Comparison of ENCODE assay signal across 8 mouse cellular contexts in genomic region chr14:25523230-25524110, GRCm38 (mm10).
A peak's percentile ranks its signal among the peaks of the same experiment; 100 is the strongest.
DNase-seq lines count a peak whose midpoint lies in the region; ATAC-seq lines count a peak whose summit lies in the region.

No protein-coding gene starts in this region.

- no peak for ATAC-seq in neural tube, embryonic 11.5 days (ENCODE audit: insufficient read depth, low FRiP score, low TSS enrichment)
- ATAC-seq in heart, embryonic 16.5 days (replicated peaks; ENCODE audit: extremely low read depth, insufficient read depth, low FRiP score) = peak; percentile 16; the same call in 1 of the 2 replicates
- ATAC-seq in neural tube, embryonic 13.5 days (ENCODE audit: low read depth) = no peak

- no peak overlapping the region for H3K4me3 ChIP-seq in neural tube, embryonic 11.5 days (ENCODE audit: low read depth, low read length)
- no peak overlapping the region for H3K4me3 ChIP-seq in heart, embryonic 16.5 days (ENCODE audit: low read length)
- no peak overlapping the region for H3K4me3 ChIP-seq in neural tube, embryonic 13.5 days

- H3K4me1 ChIP-seq in neural tube, embryonic 11.5 days (ENCODE audit: control insufficient read depth, insufficient read depth, low read length) = peaks cover 35% of the 10 kb centered on the region
- peaks cover 84% of the 10 kb centered on the region for H3K4me1 ChIP-seq in heart, embryonic 16.5 days (ENCODE audit: control insufficient read depth, insufficient read depth, low read length)
- peaks cover 76% of the 10 kb centered on the region for H3K4me1 ChIP-seq in neural tube, embryonic 13.5 days (replicated peaks)

- H3K36me3 ChIP-seq in neural tube, embryonic 11.5 days (ENCODE audit: control insufficient read depth, insufficient read depth, low read length) = no peaks in the 10 kb centered on the region
- H3K36me3 ChIP-seq in heart, embryonic 16.5 days (ENCODE audit: control insufficient read depth, insufficient read depth) = no peaks in the 10 kb centered on the region
- H3K36me3 ChIP-seq in neural tube, embryonic 13.5 days = no peaks in the 10 kb centered on the region

- WGBS in neural tube, embryonic 11.5 days = 56% methylated on average over 11 of the region's 11 CpGs
- 22% methylated on average over 11 of the region's 11 CpGs for WGBS in heart, embryonic 16.5 days
- WGBS in neural tube, embryonic 13.5 days = 69% methylated on average over 11 of the region's 11 CpGs

- no peak for DNase-seq in neural tube, embryonic 11.5 days (ENCODE audit: low spot score)
- no peak for DNase-seq in neural tube, embryonic 10.5 days (ENCODE audit: extremely low spot score, low spot score)
- DNase-seq in kidney, postnatal 25 days = peak; percentile 87 to 94
- no peak for DNase-seq in gastrocnemius, postnatal 36 days
- no peak for DNase-seq in left cerebral cortex, postnatal 25 days (ENCODE audit: low spot score in 2 of 2)
- DNase-seq in urinary bladder, postnatal 14 days (ENCODE audit: low spot score) = no peak

- H3K9ac ChIP-seq in neural tube, embryonic 11.5 days (ENCODE audit: low read length) = no peak overlapping the region
- peak overlapping the region; percentile 26 for H3K9ac ChIP-seq in heart, embryonic 16.5 days (ENCODE audit: low read length)
- no peak overlapping the region for H3K9ac ChIP-seq in neural tube, embryonic 13.5 days

- no peaks in the 10 kb centered on the region for H3K9me3 ChIP-seq in neural tube, embryonic 11.5 days (ENCODE audit: control insufficient read depth, low read length)
- H3K9me3 ChIP-seq in heart, embryonic 16.5 days (replicated peaks; ENCODE audit: control insufficient read depth, low read length) = no peaks in the 10 kb centered on the region
- H3K9me3 ChIP-seq in neural tube, embryonic 13.5 days = no peaks in the 10 kb centered on the region

- H3K27me3 ChIP-seq in neural tube, embryonic 11.5 days (ENCODE audit: control insufficient read depth, insufficient read depth, low read length) = no peaks in the 10 kb centered on the region
- H3K27me3 ChIP-seq in heart, embryonic 16.5 days (ENCODE audit: control insufficient read depth, insufficient read depth, low read length) = no peaks in the 10 kb centered on the region
- H3K27me3 ChIP-seq in neural tube, embryonic 13.5 days = no peaks in the 10 kb centered on the region

- intact Hi-C loops in gastrocnemius, postnatal 36 days (cut with DNase I) = no loop called here
- intact Hi-C loops in left cerebral cortex, postnatal 25 days (cut with DNase I) = no loop called here

- H3K4me2 ChIP-seq in neural tube, embryonic 11.5 days (ENCODE audit: low read depth) = no peak overlapping the region
- no peak overlapping the region for H3K4me2 ChIP-seq in heart, embryonic 16.5 days (ENCODE audit: low read depth, low read length)
- H3K4me2 ChIP-seq in neural tube, embryonic 13.5 days = no peak overlapping the region

- H3K27ac ChIP-seq in neural tube, embryonic 11.5 days (ENCODE audit: low read depth, low read length) = 0 out of 2 replicates have a peak overlapping the region, but pooled peaks have one; percentile 20
- H3K27ac ChIP-seq in heart, embryonic 16.5 days (ENCODE audit: low read length) = peak overlapping the region; percentile 86
- peak overlapping the region; percentile 42; the same call in 1 of the 2 replicates for H3K27ac ChIP-seq in neural tube, embryonic 13.5 days (replicated peaks)

Comparison
In these comparisons a context has a peak if more than half of its experiments do, and no peak if none do; other contexts are left out.
1. DNase-seq: peak in kidney, postnatal 25 days (2 of 2); none in neural tube, embryonic 11.5 days (single experiment), neural tube, embryonic 10.5 days (single experiment), gastrocnemius, postnatal 36 days (0 of 2), left cerebral cortex, postnatal 25 days (0 of 2) and urinary bladder, postnatal 14 days (single experiment).
2. H3K27ac ChIP-seq: peak in every context shown above with its lines; median percentile 86 in heart, embryonic 16.5 days; 42 in neural tube, embryonic 13.5 days; 20 in neural tube, embryonic 11.5 days.